Mouse (Mus musculus): ENCODE measurements around the gene Il6st. TPM values are rescaled to one million over a fixed set of nuclear protein-coding genes. Genes with fewer than 3 reads are reported as not detected.
A peak's percentile ranks its signal among the peaks of the same experiment; 100 is the strongest.

The Il6st gene
- polyA plus RNA-seq, 2 experiments, result 34.3 to 40.3 TPM

DNA sequence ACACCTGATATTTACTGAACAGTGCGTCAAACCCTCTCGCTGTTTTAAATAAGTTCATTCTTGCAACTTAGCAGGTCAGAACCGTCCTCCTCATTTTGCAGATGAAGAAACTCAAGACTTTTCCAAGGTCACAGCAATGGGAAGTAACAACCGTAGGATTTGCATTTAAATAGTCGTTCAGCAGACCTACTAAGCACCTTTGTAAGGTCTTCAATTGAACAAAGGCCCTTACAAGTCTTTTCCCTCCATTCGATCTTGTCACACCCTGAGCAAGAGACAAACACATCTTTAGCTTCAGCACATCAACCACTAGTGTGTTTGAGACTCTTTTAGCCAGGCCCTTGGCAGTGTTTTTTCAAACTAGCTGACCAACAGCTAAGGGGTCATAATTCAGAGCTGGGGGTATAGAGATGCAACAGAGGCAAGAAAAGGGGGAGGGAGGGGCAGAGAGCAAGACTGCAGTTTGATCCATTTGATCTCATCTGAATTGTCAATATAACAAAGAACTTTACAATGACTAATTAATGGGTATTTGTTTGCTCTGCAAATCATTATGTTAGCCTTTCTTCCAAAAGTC is 1.4 kb upstream of the Il6st start:
- H3K9me3 ChIP-seq (ENCODE audit: control insufficient read depth, low read length), result no peaks in the 10 kb centered on the region
- no peaks in the 10 kb centered on the region; the same call in 1 of the 2 replicates for H3K36me3 ChIP-seq (ENCODE audit: control insufficient read depth, insufficient read depth, low read length)
- no peak for TF ChIP-seq POLR2A (IDR thresholded peaks at IDR 0.05; ENCODE audit: borderline replicate concordance, extremely low read depth, insufficient read depth, insufficient read length)
- DNase-seq (ENCODE audit: low spot score), result no peak
- peaks cover 16% of the 10 kb centered on the region; the same call in 1 of the 2 replicates for H3K4me1 ChIP-seq (ENCODE audit: control insufficient read depth, insufficient read depth, low read length)
- H3K27ac ChIP-seq (replicated peaks; ENCODE audit: low read depth, low read length), result no peak overlapping the region
- WGBS, result 60% methylated on average over 6 of the region's 6 CpGs
- H3K4me3 ChIP-seq (replicated peaks; ENCODE audit: low read length), result no peak overlapping the region
- no peak overlapping the region for H3K9ac ChIP-seq (ENCODE audit: low read depth, low read length, severe bottlenecking)
- H3K27me3 ChIP-seq (ENCODE audit: control insufficient read depth, insufficient read depth, low read length), result no peaks in the 10 kb centered on the region
- H3K4me2 ChIP-seq (replicated peaks; ENCODE audit: low read depth, low read length, severe bottlenecking), result no peak overlapping the region
- no peak for ATAC-seq (ENCODE audit: low FRiP score, low read depth)

DNA sequence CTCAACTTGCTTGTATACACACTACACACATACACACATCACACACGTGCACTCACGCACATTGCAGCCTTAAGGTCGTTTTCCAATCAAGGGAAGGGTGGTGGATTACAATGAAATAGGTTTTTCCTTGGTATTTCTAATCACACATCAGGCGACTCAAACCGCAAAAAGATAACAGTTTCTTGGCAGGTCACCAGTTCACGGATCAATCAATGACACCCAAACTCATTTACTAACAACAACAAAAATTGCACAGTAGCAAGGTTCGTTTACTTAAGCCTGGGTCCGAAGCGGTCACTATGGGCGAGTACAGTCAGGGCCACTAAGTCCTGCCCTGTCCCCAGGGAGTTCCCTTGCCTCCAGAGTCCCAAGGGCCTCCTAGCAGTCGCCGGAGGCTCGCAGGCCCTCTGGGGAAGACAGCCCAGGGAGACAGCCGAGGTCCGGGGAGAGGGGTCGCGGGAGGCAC is 500 bp upstream of the Il6st start:
- 5% methylated on average over 17 of the region's 17 CpGs for WGBS
- H3K9me3 ChIP-seq (ENCODE audit: control insufficient read depth, low read length), result no peaks in the 10 kb centered on the region
- H3K4me1 ChIP-seq (ENCODE audit: control insufficient read depth, insufficient read depth, low read length), result peaks cover 12% of the 10 kb centered on the region; the same call in 1 of the 2 replicates
- no peak for TF ChIP-seq POLR2A (IDR thresholded peaks at IDR 0.05; ENCODE audit: borderline replicate concordance, extremely low read depth, insufficient read depth, insufficient read length)
- H3K27me3 ChIP-seq (ENCODE audit: control insufficient read depth, insufficient read depth, low read length), result no peaks in the 10 kb centered on the region
- H3K27ac ChIP-seq (replicated peaks; ENCODE audit: low read depth, low read length), result peak overlapping the region; percentile 70
- H3K4me2 ChIP-seq (replicated peaks; ENCODE audit: low read depth, low read length, severe bottlenecking), result peak overlapping the region; percentile 89
- H3K9ac ChIP-seq (ENCODE audit: low read depth, low read length, severe bottlenecking), result peak overlapping the region; percentile 92
- H3K4me3 ChIP-seq (replicated peaks; ENCODE audit: low read length), result peak overlapping the region; percentile 91
- no peak for ATAC-seq (ENCODE audit: low FRiP score, low read depth)
- H3K36me3 ChIP-seq (ENCODE audit: control insufficient read depth, insufficient read depth, low read length), result no peaks in the 10 kb centered on the region; the same call in 1 of the 2 replicates
- DNase-seq (ENCODE audit: low spot score), result no peak

DNA sequence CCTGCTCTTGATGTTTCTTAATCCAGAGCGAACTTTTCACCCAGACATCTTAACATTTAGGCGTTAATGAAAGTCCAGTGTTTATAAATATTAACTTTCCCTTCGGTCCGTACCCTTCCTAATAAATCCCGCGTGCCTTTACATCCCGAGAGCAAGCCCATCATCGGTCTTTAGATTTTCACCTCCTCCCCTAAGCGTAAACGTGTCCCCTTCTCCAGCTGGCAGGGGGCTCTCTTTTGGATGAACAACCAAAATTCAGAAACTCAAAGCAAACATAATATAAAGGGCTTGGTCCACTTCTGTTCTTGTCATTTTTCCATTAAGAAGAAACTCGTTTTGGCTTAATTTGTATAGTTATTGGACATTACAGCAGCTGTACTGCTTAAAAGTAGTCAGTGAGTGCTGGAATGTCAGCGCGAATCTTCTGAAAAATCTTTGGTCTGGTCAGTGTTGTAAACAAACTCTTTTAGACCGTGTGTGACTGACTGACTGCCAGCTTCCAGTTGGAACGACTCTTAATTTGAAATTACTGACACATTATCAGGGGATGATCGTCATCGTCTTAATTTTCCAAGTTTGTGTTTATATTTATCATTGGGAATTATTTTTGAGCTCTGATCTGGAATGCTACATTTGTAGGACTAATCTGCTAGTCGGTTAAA is 887 bp downstream of the Il6st start:
- TF ChIP-seq POLR2A (IDR thresholded peaks at IDR 0.05; ENCODE audit: borderline replicate concordance, extremely low read depth, insufficient read depth, insufficient read length), result no peak
- H3K27me3 ChIP-seq (ENCODE audit: control insufficient read depth, insufficient read depth, low read length), result no peaks in the 10 kb centered on the region
- H3K36me3 ChIP-seq (ENCODE audit: control insufficient read depth, insufficient read depth, low read length), result no peaks in the 10 kb centered on the region; the same call in 1 of the 2 replicates
- peak overlapping the region; percentile 89 for H3K4me2 ChIP-seq (replicated peaks; ENCODE audit: low read depth, low read length, severe bottlenecking)
- WGBS, result 4% methylated on average over 18 of the region's 18 CpGs
- H3K9me3 ChIP-seq (ENCODE audit: control insufficient read depth, low read length), result no peaks in the 10 kb centered on the region
- ATAC-seq (ENCODE audit: low FRiP score, low read depth) (no peak), DNase-seq (ENCODE audit: low spot score) (no peak)
- peak overlapping the region; percentile 84 for H3K27ac ChIP-seq (replicated peaks; ENCODE audit: low read depth, low read length)
- H3K4me1 ChIP-seq (ENCODE audit: control insufficient read depth, insufficient read depth, low read length), result peaks cover 15% of the 10 kb centered on the region; the same call in 1 of the 2 replicates
- peak overlapping the region; percentile 91 for H3K4me3 ChIP-seq (replicated peaks; ENCODE audit: low read length)
- peak overlapping the region; percentile 92 for H3K9ac ChIP-seq (ENCODE audit: low read depth, low read length, severe bottlenecking)

DNA sequence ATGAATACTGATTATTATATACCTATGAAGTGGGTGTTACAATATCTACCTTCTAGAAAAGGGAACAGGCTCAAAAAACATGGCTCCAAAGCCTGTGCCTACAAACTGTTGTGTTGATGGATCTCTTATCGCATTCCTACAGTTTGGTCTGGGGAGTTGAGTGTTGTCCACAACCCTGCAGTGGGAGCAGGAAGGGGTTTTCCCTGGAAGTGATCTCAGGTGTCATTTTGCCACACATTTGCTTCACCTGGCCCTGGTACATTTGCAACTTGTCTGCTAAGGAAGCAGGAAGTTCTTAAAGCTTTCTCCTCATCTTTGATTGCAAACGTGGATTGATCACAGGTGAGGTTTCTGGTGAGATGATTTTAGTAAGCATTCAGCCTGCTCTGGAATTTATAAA is 1.7 kb downstream of the Il6st start:
- H3K4me3 ChIP-seq (replicated peaks; ENCODE audit: low read length), result peak overlapping the region; percentile 91; the same call in 1 of the 2 replicates
- TF ChIP-seq POLR2A (IDR thresholded peaks at IDR 0.05; ENCODE audit: borderline replicate concordance, extremely low read depth, insufficient read depth, insufficient read length), result no peak

DNA sequence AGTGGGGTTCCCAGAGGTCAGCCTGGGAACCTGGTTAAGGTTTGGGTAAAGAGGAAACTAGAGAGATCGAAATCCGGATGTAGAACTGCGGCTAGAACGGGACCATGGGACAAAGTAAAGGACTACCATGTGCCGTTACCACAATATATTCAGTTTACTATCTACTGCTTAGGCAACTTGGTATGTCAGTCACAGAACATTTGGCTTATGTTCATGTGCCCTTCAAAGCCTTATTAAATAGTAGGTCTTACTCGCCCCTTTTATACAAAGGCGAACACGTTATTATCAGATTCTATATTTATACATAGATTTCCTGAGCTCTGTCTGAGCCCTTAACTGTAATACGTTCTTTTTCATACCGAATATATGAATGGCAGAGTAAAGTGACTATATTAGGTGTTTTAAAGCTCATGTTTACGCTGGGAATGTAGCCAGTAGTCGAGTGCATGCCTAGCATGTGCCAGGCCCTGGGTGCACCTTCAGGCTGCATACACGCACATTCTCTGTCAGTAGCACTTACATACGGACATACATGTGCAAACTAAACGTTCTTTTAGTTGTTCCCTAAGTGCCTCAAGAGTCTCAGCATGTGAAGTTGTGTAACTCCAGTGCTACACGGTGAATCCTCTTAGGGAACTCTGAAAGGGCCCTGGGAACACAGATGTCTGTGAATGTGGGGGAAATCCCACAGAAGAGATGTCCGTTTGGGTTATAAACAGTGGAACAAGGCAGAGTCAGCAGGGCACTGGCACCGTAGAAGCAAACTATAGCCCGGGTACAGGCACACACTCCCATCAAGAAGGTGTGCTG is 2.5 kb downstream of the Il6st start:
- no peak for ATAC-seq (ENCODE audit: low FRiP score, low read depth)
- 74% methylated on average over 19 of the region's 19 CpGs for WGBS
- Histone ChIP-seq H3K36me3 (ENCODE audit: control insufficient read depth, insufficient read depth, low read length) (no peaks in the 10 kb centered on the region; the same call in 1 of the 2 replicates), H3K9ac (ENCODE audit: low read depth, low read length, severe bottlenecking) (no peak overlapping the region), H3K9me3 (ENCODE audit: control insufficient read depth, low read length) (no peaks in the 10 kb centered on the region), H3K4me3 (replicated peaks; ENCODE audit: low read length) (no peak overlapping the region; the same call in 1 of the 2 replicates), H3K27ac (replicated peaks; ENCODE audit: low read depth, low read length) (0 out of 2 replicates have a peak overlapping the region, but pooled peaks have one; percentile 19), H3K4me2 (replicated peaks; ENCODE audit: low read depth, low read length, severe bottlenecking) (peak overlapping the region; percentile 89; the same call in 1 of the 2 replicates), H3K27me3 (ENCODE audit: control insufficient read depth, insufficient read depth, low read length) (no peaks in the 10 kb centered on the region), H3K4me1 (ENCODE audit: control insufficient read depth, insufficient read depth, low read length) (peaks cover 15% of the 10 kb centered on the region; the same call in 1 of the 2 replicates)
- DNase-seq (ENCODE audit: low spot score), result no peak
- no peak for TF ChIP-seq POLR2A (IDR thresholded peaks at IDR 0.05; ENCODE audit: borderline replicate concordance, extremely low read depth, insufficient read depth, insufficient read length)

More for the DNA sequence above, 1.7 kb downstream of the Il6st start:
- H3K9me3 ChIP-seq (ENCODE audit: control insufficient read depth, low read length), result no peaks in the 10 kb centered on the region
- no peak overlapping the region for H3K27ac ChIP-seq (replicated peaks; ENCODE audit: low read depth, low read length)
- no peak for ATAC-seq (ENCODE audit: low FRiP score, low read depth)
- H3K27me3 ChIP-seq (ENCODE audit: control insufficient read depth, insufficient read depth, low read length), result no peaks in the 10 kb centered on the region
- no peak for DNase-seq (ENCODE audit: low spot score)
- H3K9ac ChIP-seq (ENCODE audit: low read depth, low read length, severe bottlenecking), result no peak overlapping the region
- 52% methylated on average over 2 of the region's 2 CpGs for WGBS
- peak overlapping the region; percentile 89 for H3K4me2 ChIP-seq (replicated peaks; ENCODE audit: low read depth, low read length, severe bottlenecking)
- no peaks in the 10 kb centered on the region; the same call in 1 of the 2 replicates for H3K36me3 ChIP-seq (ENCODE audit: control insufficient read depth, insufficient read depth, low read length)
- H3K4me1 ChIP-seq (ENCODE audit: control insufficient read depth, insufficient read depth, low read length), result peaks cover 15% of the 10 kb centered on the region; the same call in 1 of the 2 replicates

All from limb, embryonic 14.5 days (tissue).